Mouse (Mus musculus): ENCODE results near the gene Runx2. TPM values are rescaled to one million over a fixed set of nuclear protein-coding genes. Genes with fewer than 3 reads are reported as not detected.

Runx2 gene
- polyA plus RNA-seq (2014; fragmentation: Nextera tagmentation; extraction: Ambion mirVana): 0.43 and 0.55 TPM in 2 replicates

DNA sequence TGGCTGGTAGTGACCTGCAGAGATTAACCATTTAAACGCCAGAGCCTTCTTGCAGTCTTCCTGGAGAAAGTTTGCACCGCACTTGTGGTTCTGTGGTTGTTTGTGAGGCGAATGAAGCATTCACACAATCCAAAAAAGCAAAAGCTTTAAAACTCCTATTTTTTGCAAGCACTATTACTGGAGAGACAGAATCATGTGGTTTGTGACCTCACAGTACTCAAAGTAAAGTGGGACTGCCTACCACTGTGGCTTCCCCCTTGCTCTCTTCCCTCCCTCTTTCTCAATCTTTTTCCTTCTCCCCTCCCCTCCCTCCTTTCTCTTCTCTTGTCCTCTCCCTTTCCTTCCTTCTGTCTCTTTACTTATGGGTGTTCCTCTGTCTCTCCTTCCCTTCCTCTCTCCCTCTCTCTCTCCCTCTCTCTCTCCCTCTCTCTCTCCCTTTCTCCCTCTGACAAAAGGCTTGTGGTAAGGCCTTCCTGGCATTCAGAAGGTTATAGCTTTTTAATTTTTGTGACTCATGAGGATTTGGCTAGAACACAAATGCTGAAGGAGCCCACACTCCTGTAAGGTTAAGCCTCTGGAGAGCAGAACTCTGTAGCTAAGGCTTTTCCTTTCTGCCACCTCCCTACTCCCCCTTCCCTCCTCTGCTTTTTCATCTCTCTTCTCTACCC is at the start of gene Runx2:
Gene Runx2, minus strand, starts transcription at position 290 of the 668 bp plus-strand sequence.
- H3K4me3 ChIP-seq (replicated peaks; ENCODE audit: low read depth, low read length): no peak within 1 kb of the TSS
- 39% methylated on average over 3 of the region's 3 CpGs for WGBS
- no peaks in the 10 kb centered on the region for H3K27me3 ChIP-seq (ENCODE audit: control insufficient read depth, insufficient read depth, low read length)
- peaks cover 4% of the 10 kb centered on the region; the same call in 1 of the 2 replicates for H3K4me1 ChIP-seq (ENCODE audit: control insufficient read depth, insufficient read depth, low read length)
- ATAC-seq (ENCODE audit: low FRiP score, low TSS enrichment) (no peak), DNase-seq (no peak)
- no peak within 1 kb of the TSS for H3K9ac ChIP-seq (replicated peaks; ENCODE audit: low read length)
- H3K27ac ChIP-seq (replicated peaks; ENCODE audit: low read depth, low read length): no peak within 1 kb of the TSS
- no peaks in the 10 kb centered on the region for H3K9me3 ChIP-seq (ENCODE audit: control insufficient read depth, low read length)
- no peak within 1 kb of the TSS for H3K4me2 ChIP-seq (ENCODE audit: low read length)
- H3K36me3 ChIP-seq (ENCODE audit: control insufficient read depth, insufficient read depth, low read length): no peaks in the 10 kb centered on the region

DNA sequence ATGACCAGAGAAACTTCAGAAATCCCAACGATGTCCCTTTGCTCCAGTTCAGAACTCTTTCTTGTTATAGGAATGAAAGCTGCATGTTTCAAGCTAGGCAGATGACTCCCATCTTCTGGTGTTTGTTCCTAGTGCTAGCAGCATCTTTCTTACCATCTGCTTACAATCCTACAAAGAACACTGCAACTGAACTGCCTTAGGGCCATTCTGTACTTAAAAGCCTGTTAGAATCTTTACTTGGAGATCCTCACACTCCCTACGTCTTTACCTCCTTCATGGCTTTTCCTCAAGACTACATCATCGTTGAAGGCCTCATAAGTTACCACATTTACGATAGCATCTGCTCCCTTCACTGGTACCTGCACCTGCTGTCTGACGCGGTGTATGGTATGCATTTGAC is 48.6 kb upstream of the Runx2 start:
- H3K27ac ChIP-seq (replicated peaks; ENCODE audit: low read depth, low read length): no peak overlapping the region
- no peaks in the 10 kb centered on the region for H3K4me1 ChIP-seq (ENCODE audit: control insufficient read depth, insufficient read depth, low read length)
- WGBS: 95% methylated on average over 6 of the region's 6 CpGs
- DNase-seq: no peak
- no peak for ATAC-seq (ENCODE audit: low FRiP score, low TSS enrichment)
- no peaks in the 10 kb centered on the region for H3K27me3 ChIP-seq (ENCODE audit: control insufficient read depth, insufficient read depth, low read length)
- no peak overlapping the region for H3K4me3 ChIP-seq (replicated peaks; ENCODE audit: low read depth, low read length)
- H3K4me2 ChIP-seq (ENCODE audit: low read length): no peak overlapping the region
- no peaks in the 10 kb centered on the region for H3K9me3 ChIP-seq (ENCODE audit: control insufficient read depth, low read length)
- no peaks in the 10 kb centered on the region for H3K36me3 ChIP-seq (ENCODE audit: control insufficient read depth, insufficient read depth, low read length)
- H3K9ac ChIP-seq (replicated peaks; ENCODE audit: low read length): no peak overlapping the region

DNA sequence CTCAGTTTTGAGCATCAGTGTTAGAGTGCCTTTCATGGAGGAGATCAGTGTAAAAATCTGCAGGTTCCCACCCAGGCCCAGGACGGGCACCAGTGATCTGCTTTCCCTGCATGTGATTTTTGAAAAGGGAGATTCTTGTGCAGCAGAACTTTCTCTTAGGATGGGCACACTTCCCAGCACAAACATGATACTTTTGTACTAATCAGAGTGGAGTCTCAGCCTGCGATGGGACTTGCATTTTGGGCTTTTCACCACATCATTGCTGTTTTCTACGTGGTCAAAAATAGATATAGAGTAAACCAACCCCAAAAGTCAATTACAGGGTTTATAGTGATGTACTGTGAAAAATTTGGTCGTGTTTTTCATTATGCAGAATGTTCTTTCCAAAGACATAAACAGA is 27.6 kb upstream of the Runx2 start:
- Histone ChIP-seq H3K4me2 (ENCODE audit: low read length) (no peak overlapping the region), H3K4me1 (ENCODE audit: control insufficient read depth, insufficient read depth, low read length) (no peaks in the 10 kb centered on the region), H3K4me3 (replicated peaks; ENCODE audit: low read depth, low read length) (no peak overlapping the region), H3K9ac (replicated peaks; ENCODE audit: low read length) (no peak overlapping the region), H3K27ac (replicated peaks; ENCODE audit: low read depth, low read length) (no peak overlapping the region), H3K9me3 (ENCODE audit: control insufficient read depth, low read length) (no peaks in the 10 kb centered on the region), H3K27me3 (ENCODE audit: control insufficient read depth, insufficient read depth, low read length) (no peaks in the 10 kb centered on the region), H3K36me3 (ENCODE audit: control insufficient read depth, insufficient read depth, low read length) (no peaks in the 10 kb centered on the region)
- no peak for DNase-seq
- ATAC-seq (ENCODE audit: low FRiP score, low TSS enrichment): no peak
- 84% methylated on average over 4 of the region's 4 CpGs for WGBS

DNA sequence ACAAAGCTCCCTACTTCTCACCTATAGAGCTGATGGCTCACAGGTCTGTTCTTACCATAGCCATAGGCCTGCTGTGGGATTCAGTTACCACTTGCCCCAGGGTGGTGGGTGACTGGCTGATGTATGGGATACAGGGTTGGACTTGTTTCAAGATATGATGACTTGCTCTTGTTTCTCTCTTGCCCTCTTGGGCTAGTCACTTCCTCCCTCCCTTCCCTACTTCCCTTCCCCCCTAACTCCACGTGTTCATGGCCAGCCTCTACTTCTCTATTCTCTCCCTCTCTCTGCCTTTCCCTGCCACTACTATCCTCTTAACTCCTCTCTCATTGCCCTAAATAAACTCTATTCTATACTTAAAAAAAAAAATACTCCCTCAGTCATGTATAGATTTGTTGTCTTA is 16.6 kb upstream of the Runx2 start:
- no peak overlapping the region for H3K9ac ChIP-seq (replicated peaks; ENCODE audit: low read length)
- H3K9me3 ChIP-seq (ENCODE audit: control insufficient read depth, low read length): no peaks in the 10 kb centered on the region
- H3K27me3 ChIP-seq (ENCODE audit: control insufficient read depth, insufficient read depth, low read length): no peaks in the 10 kb centered on the region
- H3K4me1 ChIP-seq (ENCODE audit: control insufficient read depth, insufficient read depth, low read length): no peaks in the 10 kb centered on the region
- H3K4me2 ChIP-seq (ENCODE audit: low read length): no peak overlapping the region
- ATAC-seq (ENCODE audit: low FRiP score, low TSS enrichment): no peak
- DNase-seq: no peak
- H3K4me3 ChIP-seq (replicated peaks; ENCODE audit: low read depth, low read length): no peak overlapping the region
- 72% methylated on average over 1 of the region's 1 CpGs for WGBS
- H3K36me3 ChIP-seq (ENCODE audit: control insufficient read depth, insufficient read depth, low read length): no peaks in the 10 kb centered on the region
- no peak overlapping the region for H3K27ac ChIP-seq (replicated peaks; ENCODE audit: low read depth, low read length)

DNA sequence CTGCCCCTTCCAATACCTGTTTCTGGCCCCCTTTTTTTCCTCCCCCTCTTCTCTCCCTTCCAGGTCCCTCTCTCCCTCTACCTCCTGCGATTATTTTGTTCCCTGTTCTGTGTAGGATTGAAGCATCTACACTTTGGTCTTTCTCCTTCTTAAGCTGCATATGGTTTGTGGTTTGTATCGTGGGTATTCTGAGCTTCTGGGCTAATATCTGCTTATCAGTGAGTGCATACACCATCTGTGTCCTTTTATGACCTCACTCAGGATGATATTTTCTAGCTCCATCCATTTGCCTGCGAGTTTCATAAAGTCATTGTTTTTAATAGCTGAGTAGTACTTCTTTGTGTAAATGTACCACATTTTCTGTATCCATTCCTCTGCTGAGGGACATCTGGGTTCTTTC is 15.0 kb upstream of the Runx2 start:
- DNase-seq: no peak
- Histone ChIP-seq H3K27me3 (ENCODE audit: control insufficient read depth, insufficient read depth, low read length) (no peaks in the 10 kb centered on the region), H3K36me3 (ENCODE audit: control insufficient read depth, insufficient read depth, low read length) (no peaks in the 10 kb centered on the region), H3K9me3 (ENCODE audit: control insufficient read depth, low read length) (no peaks in the 10 kb centered on the region), H3K4me3 (replicated peaks; ENCODE audit: low read depth, low read length) (no peak overlapping the region), H3K27ac (replicated peaks; ENCODE audit: low read depth, low read length) (no peak overlapping the region), H3K4me2 (ENCODE audit: low read length) (no peak overlapping the region), H3K4me1 (ENCODE audit: control insufficient read depth, insufficient read depth, low read length) (no peaks in the 10 kb centered on the region), H3K9ac (replicated peaks; ENCODE audit: low read length) (no peak overlapping the region)
- 93% methylated on average over 3 of the region's 3 CpGs for WGBS
- no peak for ATAC-seq (ENCODE audit: low FRiP score, low TSS enrichment)

DNA sequence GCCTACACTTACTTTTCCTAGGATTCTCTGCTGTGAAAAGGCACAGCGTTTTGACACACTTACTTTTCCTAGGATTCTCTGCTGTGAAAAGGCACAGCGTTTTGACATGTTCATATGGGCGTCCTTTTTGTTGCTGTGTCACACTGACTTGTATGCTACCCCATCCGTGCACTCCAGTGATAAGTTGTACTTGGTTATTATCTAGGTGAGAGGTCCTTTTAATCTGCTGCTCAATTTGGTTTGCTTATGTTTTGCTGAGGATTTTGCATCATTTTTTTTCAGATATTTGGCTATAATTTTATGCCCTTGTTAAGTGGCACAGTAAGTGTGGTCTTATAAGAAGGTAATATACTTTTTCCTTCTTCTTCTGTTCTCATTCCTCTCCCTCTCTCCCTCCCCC is 13.4 kb upstream of the Runx2 start:
- ATAC-seq (ENCODE audit: low FRiP score, low TSS enrichment): no peak
- Histone ChIP-seq H3K4me2 (ENCODE audit: low read length) (no peak overlapping the region), H3K27ac (replicated peaks; ENCODE audit: low read depth, low read length) (no peak overlapping the region), H3K27me3 (ENCODE audit: control insufficient read depth, insufficient read depth, low read length) (no peaks in the 10 kb centered on the region), H3K4me3 (replicated peaks; ENCODE audit: low read depth, low read length) (no peak overlapping the region), H3K9ac (replicated peaks; ENCODE audit: low read length) (no peak overlapping the region), H3K36me3 (ENCODE audit: control insufficient read depth, insufficient read depth, low read length) (no peaks in the 10 kb centered on the region), H3K9me3 (ENCODE audit: control insufficient read depth, low read length) (no peaks in the 10 kb centered on the region), H3K4me1 (ENCODE audit: control insufficient read depth, insufficient read depth, low read length) (no peaks in the 10 kb centered on the region)
- DNase-seq: no peak
- WGBS: 85% methylated on average over 4 of the region's 4 CpGs

DNA sequence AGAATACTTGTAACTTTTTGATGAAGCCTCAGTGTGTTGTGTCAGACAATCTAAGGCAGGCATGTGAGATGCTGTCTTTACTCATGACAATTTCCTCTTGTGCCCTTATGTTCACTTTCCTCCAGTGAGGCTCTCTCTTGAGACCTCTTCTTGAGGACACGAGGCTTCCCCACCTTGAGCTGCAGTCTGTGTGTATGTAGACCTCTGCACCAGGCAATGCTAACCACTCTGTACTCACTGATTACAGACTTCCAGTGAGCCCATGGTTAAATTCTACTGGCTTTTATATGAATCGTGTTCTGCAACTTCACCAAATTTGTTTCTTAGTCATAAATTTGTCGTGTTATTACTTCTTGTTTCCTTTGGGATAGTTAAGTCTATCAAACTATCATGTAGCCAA is 12.5 kb upstream of the Runx2 start:
- no peak overlapping the region for H3K4me2 ChIP-seq (ENCODE audit: low read length)
- DNase-seq (no peak), ATAC-seq (ENCODE audit: low FRiP score, low TSS enrichment) (no peak)
- no peaks in the 10 kb centered on the region for H3K36me3 ChIP-seq (ENCODE audit: control insufficient read depth, insufficient read depth, low read length)
- H3K27ac ChIP-seq (replicated peaks; ENCODE audit: low read depth, low read length): no peak overlapping the region
- no peaks in the 10 kb centered on the region for H3K4me1 ChIP-seq (ENCODE audit: control insufficient read depth, insufficient read depth, low read length)
- no peaks in the 10 kb centered on the region for H3K9me3 ChIP-seq (ENCODE audit: control insufficient read depth, low read length)
- H3K27me3 ChIP-seq (ENCODE audit: control insufficient read depth, insufficient read depth, low read length): no peaks in the 10 kb centered on the region
- 91% methylated on average over 3 of the region's 3 CpGs for WGBS
- H3K9ac ChIP-seq (replicated peaks; ENCODE audit: low read length): no peak overlapping the region
- no peak overlapping the region for H3K4me3 ChIP-seq (replicated peaks; ENCODE audit: low read depth, low read length)

DNA sequence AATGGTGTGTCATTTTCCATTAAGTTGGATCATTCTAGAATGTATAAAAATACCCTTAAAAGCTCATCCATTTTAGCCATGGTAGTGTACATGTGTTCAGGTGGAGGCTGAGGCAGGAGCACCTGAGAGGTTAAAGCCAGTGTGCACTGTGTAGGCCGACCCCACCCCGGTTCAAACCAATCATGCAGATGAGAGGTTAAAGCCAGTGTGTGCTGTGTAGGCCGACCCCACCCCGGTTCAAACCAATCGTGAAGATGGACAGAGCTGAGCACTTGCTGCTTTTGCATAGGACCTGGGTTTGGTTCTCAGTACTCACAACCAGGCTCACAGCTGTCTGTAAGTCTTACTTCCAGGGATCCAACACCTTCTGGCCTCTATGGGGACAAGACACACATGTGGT is 7.3 kb upstream of the Runx2 start:
- Histone ChIP-seq H3K27me3 (ENCODE audit: control insufficient read depth, insufficient read depth, low read length) (no peaks in the 10 kb centered on the region), H3K36me3 (ENCODE audit: control insufficient read depth, insufficient read depth, low read length) (no peaks in the 10 kb centered on the region), H3K4me3 (replicated peaks; ENCODE audit: low read depth, low read length) (no peak overlapping the region), H3K9ac (replicated peaks; ENCODE audit: low read length) (no peak overlapping the region), H3K27ac (replicated peaks; ENCODE audit: low read depth, low read length) (no peak overlapping the region), H3K4me1 (ENCODE audit: control insufficient read depth, insufficient read depth, low read length) (no peaks in the 10 kb centered on the region), H3K4me2 (ENCODE audit: low read length) (no peak overlapping the region), H3K9me3 (ENCODE audit: control insufficient read depth, low read length) (no peaks in the 10 kb centered on the region)
- ATAC-seq (ENCODE audit: low FRiP score, low TSS enrichment) (no peak; the same call in 1 of the 2 replicates), DNase-seq (no peak)
- WGBS: 90% methylated on average over 5 of the region's 5 CpGs

DNA sequence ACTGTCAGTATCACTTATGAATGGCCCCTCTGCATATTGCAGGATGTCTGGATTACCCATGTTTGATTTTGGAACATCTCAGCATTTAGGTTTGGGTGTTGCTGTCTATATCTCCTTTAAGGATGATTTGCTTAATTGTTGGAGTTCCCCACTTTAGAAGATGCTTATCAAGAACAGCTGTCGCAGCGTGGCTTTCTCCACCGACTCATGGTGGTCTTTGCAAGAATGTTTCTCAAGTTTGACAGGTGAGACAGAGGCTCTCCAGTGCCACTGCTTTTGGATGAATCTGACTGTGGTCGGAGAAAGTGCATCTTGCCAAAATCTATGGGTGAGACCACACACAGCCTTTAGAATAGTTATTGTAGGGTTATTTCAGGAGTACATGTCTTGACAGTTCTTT is 5.2 kb upstream of the Runx2 start:
- 61% methylated on average over 4 of the region's 4 CpGs for WGBS
- no peaks in the 10 kb centered on the region for H3K27me3 ChIP-seq (ENCODE audit: control insufficient read depth, insufficient read depth, low read length)
- H3K4me2 ChIP-seq (ENCODE audit: low read length): no peak overlapping the region
- no peak overlapping the region for H3K4me3 ChIP-seq (replicated peaks; ENCODE audit: low read depth, low read length)
- H3K27ac ChIP-seq (replicated peaks; ENCODE audit: low read depth, low read length): no peak overlapping the region
- no peaks in the 10 kb centered on the region for H3K9me3 ChIP-seq (ENCODE audit: control insufficient read depth, low read length)
- H3K9ac ChIP-seq (replicated peaks; ENCODE audit: low read length): no peak overlapping the region
- H3K4me1 ChIP-seq (ENCODE audit: control insufficient read depth, insufficient read depth, low read length): 0 out of 2 replicates have a peak, but pooled peaks cover 3% of the 10 kb centered on the region
- H3K36me3 ChIP-seq (ENCODE audit: control insufficient read depth, insufficient read depth, low read length): no peaks in the 10 kb centered on the region
- no peak for ATAC-seq (ENCODE audit: low FRiP score, low TSS enrichment)
- no peak for DNase-seq

Data from midbrain, embryonic 14.5 days (tissue).